Mouse (Mus musculus): ENCODE measurements around the gene Wdtc1. TPM values are rescaled to one million over a fixed set of nuclear protein-coding genes. Genes with fewer than 3 reads are reported as not detected.

Gene Wdtc1
- polyA plus RNA-seq, 1 experiment from 2014 or later, result 13.9 TPM

GRCm38 (mm10) chr4:133243538-133243937 is 109.7 kb downstream of the Wdtc1 start:
- Histone ChIP-seq H3K4me2 (no peak overlapping the region), H3K27me3 (peaks cover 72% of the 10 kb centered on the region), H3K9me3 (no peaks in the 10 kb centered on the region), H3K4me3 (no peak overlapping the region), H3K36me3 (no peaks in the 10 kb centered on the region), H3K9ac (no peak overlapping the region), H3K27ac (no peak overlapping the region), H3K4me1 (peaks cover 23% of the 10 kb centered on the region)
- no peak for ATAC-seq (ENCODE audit: insufficient number of reproducible peaks, low FRiP score, low TSS enrichment, low read depth)
- WGBS, result 38% methylated on average over 13 of the region's 13 CpGs

- H3K4me2 ChIP-seq, result no peak overlapping the region
- no peak overlapping the region for H3K9ac ChIP-seq
- H3K36me3 ChIP-seq, result no peaks in the 10 kb centered on the region
- no peak overlapping the region for H3K4me3 ChIP-seq
- no peak for ATAC-seq (ENCODE audit: insufficient number of reproducible peaks, low FRiP score, low TSS enrichment, low read depth)
- peaks cover 23% of the 10 kb centered on the region for H3K4me1 ChIP-seq
- no peaks in the 10 kb centered on the region for H3K9me3 ChIP-seq
- 62% methylated on average over 9 of the region's 9 CpGs for WGBS
- no peak overlapping the region for H3K27ac ChIP-seq
- peaks cover 63% of the 10 kb centered on the region for H3K27me3 ChIP-seq
These were observed 110.6 kb downstream of the Wdtc1 start for GRCm38 (mm10) chr4:133242710-133243109.

Small RNAs within 50 kb of the gene (microRNA-seq; reads per million reads assigned to microRNA genes)
- 1.8 reads per million for gene Mir5122

Other genes starting within 250 kb of the Wdtc1 start
- gene Wasf2, start 223.0 kb downstream of the Wdtc1 start, polyA plus RNA-seq (2015; fragmentation: Nextera tagmentation; extraction: Ambion mirVana), result 117 and 129 TPM in 2 replicates
- 3.6 and 5.2 TPM in 2 replicates for gene Cd164l2, start 141.3 kb downstream of the Wdtc1 start, polyA plus RNA-seq (2015; fragmentation: Nextera tagmentation; extraction: Ambion mirVana)
- not detected in 2 replicates for gene Gpr3, start 140.9 kb downstream of the Wdtc1 start, polyA plus RNA-seq (2015; fragmentation: Nextera tagmentation; extraction: Ambion mirVana)
- gene Map3k6, start 112.7 kb downstream of the Wdtc1 start, polyA plus RNA-seq (2015; fragmentation: Nextera tagmentation; extraction: Ambion mirVana), result 21.3 and 21.4 TPM in 2 replicates
- 54.1 and 57.4 TPM in 2 replicates for gene Sytl1, start 90.4 kb downstream of the Wdtc1 start, polyA plus RNA-seq (2015; fragmentation: Nextera tagmentation; extraction: Ambion mirVana)
- gene Tmem222, start 75.7 kb downstream of the Wdtc1 start, polyA plus RNA-seq (2015; fragmentation: Nextera tagmentation; extraction: Ambion mirVana), result 81.6 and 82.7 TPM in 2 replicates
- 10.1 and 10.9 TPM in 2 replicates for gene Slc9a1, start 16.2 kb upstream of the Wdtc1 start, polyA plus RNA-seq (2015; fragmentation: Nextera tagmentation; extraction: Ambion mirVana)
- 11.8 and 12.6 TPM in 2 replicates for gene Tent5b, start 126.7 kb upstream of the Wdtc1 start, polyA plus RNA-seq (2015; fragmentation: Nextera tagmentation; extraction: Ambion mirVana)
- gene Trnp1, start 145.1 kb upstream of the Wdtc1 start, polyA plus RNA-seq (2015; fragmentation: Nextera tagmentation; extraction: Ambion mirVana), result 3.7 and 4.0 TPM in 2 replicates
- gene Kdf1, start 165.5 kb upstream of the Wdtc1 start, polyA plus RNA-seq (2015; fragmentation: Nextera tagmentation; extraction: Ambion mirVana), result 22.7 and 22.9 TPM in 2 replicates
- gene Nudc, start 192.5 kb upstream of the Wdtc1 start, polyA plus RNA-seq (2015; fragmentation: Nextera tagmentation; extraction: Ambion mirVana), result 247 and 256 TPM in 2 replicates
- gene Nr0b2, start 199.9 kb upstream of the Wdtc1 start, polyA plus RNA-seq (2015; fragmentation: Nextera tagmentation; extraction: Ambion mirVana), result not detected in 2 replicates
- gene Gpatch3, start 221.3 kb upstream of the Wdtc1 start, polyA plus RNA-seq (2015; fragmentation: Nextera tagmentation; extraction: Ambion mirVana), result 5.8 and 7.3 TPM in 2 replicates
- 15.7 and 17.2 TPM in 2 replicates for gene Gpn2, start 230.9 kb upstream of the Wdtc1 start, polyA plus RNA-seq (2015; fragmentation: Nextera tagmentation; extraction: Ambion mirVana)
- 499 and 506 TPM in 2 replicates for gene Sfn, start 248.7 kb upstream of the Wdtc1 start, polyA plus RNA-seq (2015; fragmentation: Nextera tagmentation; extraction: Ambion mirVana)